Mouse (Mus musculus): ENCODE measurements around the gene Mgat4b.

- TF ChIP-seq MAFK (IDR thresholded peaks at IDR 0.05; ENCODE audit: insufficient read depth, low read depth, low read length) = no peak
- no peak for TF ChIP-seq CHD2 (IDR thresholded peaks at IDR 0.05; ENCODE audit: low read depth, low read length)
These were observed 15.1 kb downstream of the Mgat4b start for GRCm38 (mm10) chr11:50225611-50226378.
